Mouse (Mus musculus): Measurements from ENCODE around the gene Cav2.

DNA sequence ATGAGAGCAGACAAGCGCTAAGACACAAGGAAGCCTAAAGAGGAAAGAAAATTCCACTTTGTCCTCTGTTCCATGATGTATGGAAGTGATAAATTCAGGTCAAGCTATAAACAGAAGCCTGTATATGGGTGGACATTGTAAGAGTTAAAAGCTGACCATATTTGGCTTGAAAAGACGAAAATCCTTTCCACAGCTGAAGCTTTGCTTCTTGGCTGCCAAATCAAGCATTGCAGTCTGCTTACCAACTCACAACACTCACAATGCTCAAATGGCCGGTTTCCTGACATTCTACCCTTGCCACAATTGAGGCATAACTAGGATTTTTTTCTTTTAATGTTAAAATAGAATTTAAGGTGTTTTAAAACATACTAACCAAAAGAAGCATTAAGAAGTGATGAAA lies 14.5 kb upstream of the Cav2 start:
- TF ChIP-seq CTCF (IDR thresholded peaks at IDR 0.05; ENCODE audit: low read depth, low read length), result no peak
- no peak for TF ChIP-seq POLR2A (IDR thresholded peaks at IDR 0.05; ENCODE audit: insufficient read depth, low read length)
- no peak for TF ChIP-seq EP300 (IDR thresholded peaks at IDR 0.05; ENCODE audit: insufficient read depth, low read depth, low read length)
